Mouse (Mus musculus) MEL (cell line): Measurements from ENCODE around the gene Ssh1. TPM values are rescaled to one million over a fixed set of nuclear protein-coding genes. Genes with fewer than 3 reads are reported as not detected.

ENCODE experiments used
- DNase-seq: peaks from one replicate; pipeline ENCODE4 v3.0.0; 2011; ENCODE audit warnings: low read depth, low spot score
- H3K27ac ChIP-seq: 2 replicates; pipeline ENCODE4 v1.5.1; 2012; ENCODE audit warnings: low read depth, mild to moderate bottlenecking, control low read depth, low read length, moderate library complexity; ENCODE audit not compliant: control insufficient read depth
- H3K27me3 ChIP-seq, 2 experiments: fragments of 150-350 bp in 1 of 2; sonication (generic) in 1 of 2; 2 replicates each; pipeline ENCODE4 v1.6.1; 2012; ENCODE audit warnings: low read length in 2 of 2, mild to moderate bottlenecking in 2 of 2, improper control_type of control experiment in 1 of 2, moderate library complexity in 1 of 2; ENCODE audit not compliant: insufficient read depth in 2 of 2, control insufficient read depth in 1 of 2
- H3K36me3 ChIP-seq, 2 experiments: 2 replicates each; pipeline ENCODE4 v1.6.1; 2012 to 2014; ENCODE audit warnings: low read length in 2 of 2, improper control_type of control experiment in 1 of 2, inconsistent platforms in 1 of 2, mild to moderate bottlenecking in 1 of 2; ENCODE audit not compliant: insufficient read depth in 2 of 2, control insufficient read depth in 1 of 2
- H3K4me1 ChIP-seq, 2 experiments: fragments of 150-350 bp in 1 of 2; sonication (generic) in 1 of 2; 2 replicates each; pipeline ENCODE4 v1.6.1; 2012; ENCODE audit warnings: low read length in 2 of 2, improper control_type of control experiment in 1 of 2, mild to moderate bottlenecking in 1 of 2; ENCODE audit not compliant: insufficient read depth in 2 of 2, control insufficient read depth in 1 of 2
- H3K4me3 ChIP-seq, 2 experiments: fragments of 150-350 bp in 1 of 2; sonication (generic) in 1 of 2; 2 replicates each; pipeline ENCODE4 v1.5.1; 2012; ENCODE audit warnings: low read depth in 2 of 2, low read length in 2 of 2, mild to moderate bottlenecking in 2 of 2, moderate library complexity in 2 of 2, control low read depth in 1 of 2, improper control_type of control experiment in 1 of 2; ENCODE audit not compliant: control insufficient read depth in 1 of 2, insufficient read depth in 1 of 2
- H3K79me2 ChIP-seq: 2 replicates; pipeline ENCODE4 v1.6.1; 2012; ENCODE audit warnings: mild to moderate bottlenecking, low read length, moderate library complexity; ENCODE audit not compliant: control insufficient read depth, poor library complexity, insufficient read depth
- H3K9ac ChIP-seq: 2 replicates; pipeline ENCODE4 v1.6.1; 2012; ENCODE audit warnings: low read depth, mild to moderate bottlenecking, control low read depth, low read length, moderate library complexity; ENCODE audit not compliant: control insufficient read depth, poor library complexity, severe bottlenecking
- H3K9me3 ChIP-seq: fragments of 150-350 bp; sonication (generic); replicated peaks from 2 replicates; pipeline ENCODE4 v1.6.1; 2012; ENCODE audit warnings: mild to moderate bottlenecking, low read length, improper control_type of control experiment, moderate library complexity; ENCODE audit not compliant: insufficient read depth
- CTCF ChIP-seq, 3 experiments: IDR thresholded peaks in 2 of 3; conservative IDR thresholded peaks in 1 of 3; 2 replicates each; pipeline ENCODE4 v1.5.1; 2011 to 2012; ENCODE audit warnings: low read length in 3 of 3, low read depth in 2 of 3, mild to moderate bottlenecking in 2 of 3, improper control_type of control experiment in 1 of 3, inconsistent platforms in 1 of 3, mixed read lengths in 1 of 3, moderate library complexity in 1 of 3; ENCODE audit not compliant: control insufficient read depth in 1 of 3, insufficient read depth in 1 of 3, poor library complexity in 1 of 3, severe bottlenecking in 1 of 3
- ETS1 ChIP-seq: IDR thresholded peaks from 2 replicates; pipeline ENCODE4 v1.6.1; 2012; ENCODE audit warnings: low read depth, mild to moderate bottlenecking, inconsistent platforms, low read length, improper control_type of control experiment, moderate library complexity
- GABPA ChIP-seq: IDR thresholded peaks from 2 replicates; pipeline ENCODE4 v1.6.1; 2012; ENCODE audit warnings: low read depth, mild to moderate bottlenecking, inconsistent platforms, low read length, improper control_type of control experiment, moderate library complexity
- GATA1 ChIP-seq: IDR thresholded peaks from 2 replicates; pipeline ENCODE4 v1.6.1; 2011; ENCODE audit warnings: low read depth, low read length, improper control_type of control experiment
- KAT2A ChIP-seq: conservative IDR thresholded peaks from 2 replicates; pipeline ENCODE4 v1.6.1; 2012; ENCODE audit warnings: low read depth, low read length, improper control_type of control experiment, inconsistent platforms
- MAX ChIP-seq: IDR thresholded peaks from 2 replicates; pipeline ENCODE4 v1.6.1; 2011; ENCODE audit warnings: low read length, improper control_type of control experiment
- MEF2A ChIP-seq: IDR thresholded peaks from 2 replicates; pipeline ENCODE4 v1.6.1; 2014; ENCODE audit warnings: low read depth, mild to moderate bottlenecking, inconsistent platforms, low read length, improper control_type of control experiment; ENCODE audit not compliant: poor library complexity, insufficient replicate concordance, severe bottlenecking; ENCODE audit errors: extremely low read depth
- MXI1 ChIP-seq: IDR thresholded peaks from 2 replicates; pipeline ENCODE4 v1.6.1; 2011; ENCODE audit warnings: mild to moderate bottlenecking, low read depth, low read length, improper control_type of control experiment
- MYB ChIP-seq: IDR thresholded peaks from 2 replicates; pipeline ENCODE4 v1.6.1; 2011; ENCODE audit warnings: mild to moderate bottlenecking, low read depth, low read length, improper control_type of control experiment
- MYC ChIP-seq: IDR thresholded peaks from 2 replicates; pipeline ENCODE4 v1.6.1; 2011; ENCODE audit warnings: low read depth, mild to moderate bottlenecking, low read length, improper control_type of control experiment, moderate library complexity
- POLR2A ChIP-seq, 2 experiments: IDR thresholded peaks; 2 replicates each; pipeline ENCODE4 v1.6.1; 2011 to 2012; ENCODE audit warnings: low read length in 2 of 2, mild to moderate bottlenecking in 2 of 2, control low read depth in 1 of 2, improper control_type of control experiment in 1 of 2, low read depth in 1 of 2, moderate library complexity in 1 of 2; ENCODE audit not compliant: control insufficient read depth in 1 of 2, insufficient read depth in 1 of 2, poor library complexity in 1 of 2
- RAD21 ChIP-seq: IDR thresholded peaks from 2 replicates; pipeline ENCODE4 v1.6.1; 2011; ENCODE audit warnings: mild to moderate bottlenecking, low read depth, low read length, improper control_type of control experiment
- SMC3 ChIP-seq: IDR thresholded peaks from 2 replicates; pipeline ENCODE4 v1.6.1; 2011; ENCODE audit warnings: low read depth, low read length, improper control_type of control experiment
- TCF12 ChIP-seq: IDR thresholded peaks from 2 replicates; pipeline ENCODE4 v1.6.1; 2014; ENCODE audit warnings: low read depth, mild to moderate bottlenecking, inconsistent platforms, low read length, improper control_type of control experiment, moderate library complexity
- UBTF ChIP-seq: IDR thresholded peaks from 2 replicates; pipeline ENCODE4 v1.6.1; 2012; ENCODE audit warnings: low read depth, mild to moderate bottlenecking, inconsistent platforms, low read length, improper control_type of control experiment, moderate library complexity, borderline replicate concordance; ENCODE audit not compliant: insufficient read depth
- USF1 ChIP-seq: IDR thresholded peaks from 2 replicates; pipeline ENCODE4 v1.6.1; 2014; ENCODE audit warnings: low read depth, mild to moderate bottlenecking, inconsistent platforms, low read length, improper control_type of control experiment, moderate library complexity
- ZKSCAN1 ChIP-seq: IDR thresholded peaks from 2 replicates; pipeline ENCODE4 v1.6.1; 2012; ENCODE audit warnings: low read depth, mild to moderate bottlenecking, inconsistent platforms, low read length, improper control_type of control experiment, moderate library complexity
- ZMIZ1 ChIP-seq: IDR thresholded peaks from 2 replicates; pipeline ENCODE4 v1.6.1; 2012; ENCODE audit warnings: low read depth, mild to moderate bottlenecking, inconsistent platforms, low read length, improper control_type of control experiment, moderate library complexity
- polyA plus RNA-seq, 2 experiments: library from polyadenylated mRNA; stranded (reverse) in 1 of 2; unstranded in 1 of 2; fragments of >175 nt in 1 of 2; fragments of >200 nt in 1 of 2; gene quantifications; 2 replicates each; pipeline versions ENCODE4 v1.2.1 to v1.2.4; 2012; ENCODE audit warnings: low replicate concordance in 2 of 2, low read depth in 1 of 2; ENCODE audit not compliant: insufficient read length in 2 of 2, insufficient read depth in 1 of 2, missing spikeins in 1 of 2
- total RNA-seq: library from RNA; depleted of rRNA; stranded (reverse); fragments of 300-350 nt; gene quantifications from 2 replicates; pipeline ENCODE4 v1.2.3, GENCODE M21; 2012

The Ssh1 gene
- total and polyA plus RNA-seq, 3 experiments = 2.3 to 6.8 TPM; not detected in 1

DNA sequence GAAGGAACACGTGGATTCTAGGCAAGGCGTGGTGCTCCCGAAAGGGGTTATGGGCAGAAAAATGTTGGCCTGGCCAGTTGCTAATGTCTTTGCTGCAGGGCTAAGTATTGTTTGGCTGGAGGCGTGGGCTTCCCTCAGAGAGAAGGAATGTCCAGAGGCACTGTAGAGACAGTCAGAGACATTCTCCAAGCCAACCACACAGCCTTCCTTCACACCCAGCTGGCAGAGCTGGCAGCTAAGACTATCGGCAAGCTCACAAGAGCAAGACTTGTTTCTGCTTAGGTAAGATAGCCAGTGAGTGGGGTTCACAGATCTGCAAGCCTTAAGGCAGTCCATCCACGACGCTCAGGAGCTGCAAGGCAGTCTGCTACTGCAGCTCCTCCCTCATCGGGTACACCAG, 16.4 kb downstream of the Ssh1 start:
- Histone ChIP-seq H3K36me3 (peaks cover 0 to 13% of the 10 kb centered on the region in 2 experiments; a peak in 2 of 4 replicates), H3K9ac (no peak overlapping the region), H3K4me3 (no peak overlapping the region), H3K27me3 (no peaks in the 10 kb centered on the region), H3K79me2 (no peaks in the 10 kb centered on the region), H3K27ac (no peak overlapping the region), H3K9me3 (no peaks in the 10 kb centered on the region), H3K4me1 (peaks cover 13 to 32% of the 10 kb centered on the region in 2 experiments)
- no peak for DNase-seq
- no peak for TF ChIP-seq GABPA
- TF ChIP-seq CTCF (IDR thresholded peaks at IDR 0.05 in 2 of 3, conservative IDR thresholded peaks at IDR 0.05 in 1 of 3; ENCODE audit: control insufficient read depth in 1 of 3, insufficient read depth in 1 of 3, low read depth in 2 of 3, low read length in 3 of 3, poor library complexity in 1 of 3, severe bottlenecking in 1 of 3) = no peak
- TF ChIP-seq MYC = no peak
- no peak for TF ChIP-seq RAD21
- TF ChIP-seq POLR2A (IDR thresholded peaks at IDR 0.05; ENCODE audit: control insufficient read depth in 1 of 2, insufficient read depth in 1 of 2, low read depth in 1 of 2, low read length in 2 of 2, poor library complexity in 1 of 2) = no peak
- TF ChIP-seq MXI1 = no peak
- TF ChIP-seq ZMIZ1 = no peak
- TF ChIP-seq MEF2A = no peak
- no peak for TF ChIP-seq TCF12
- no peak for TF ChIP-seq ZKSCAN1
- TF ChIP-seq ETS1 = no peak
- no peak for TF ChIP-seq MYB

DNA sequence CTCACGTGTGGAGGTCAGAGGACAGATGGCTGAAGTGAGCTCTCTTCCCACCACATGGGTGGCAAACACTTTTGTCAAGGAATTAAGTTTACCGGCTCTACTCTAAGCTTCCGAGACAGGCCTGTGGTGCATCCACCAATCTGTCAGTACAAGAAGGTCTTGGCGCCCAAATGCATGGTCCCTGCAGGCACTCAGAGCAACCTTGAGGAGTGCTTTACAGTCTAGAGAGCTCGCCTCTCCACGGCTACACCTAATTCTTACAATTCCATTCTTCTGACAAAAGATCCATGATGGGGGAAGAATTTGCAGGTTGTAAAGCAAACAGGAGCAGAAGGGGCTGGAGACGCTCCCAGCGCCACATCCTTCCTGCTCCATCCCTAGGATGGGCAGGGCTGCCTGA, 17.1 kb downstream of the Ssh1 start:
- TF ChIP-seq GATA1 (no peak), MAX (no peak), USF1 (no peak), UBTF (no peak), SMC3 (no peak), RAD21 (no peak), ZMIZ1 (no peak), MYC (no peak), KAT2A (no peak), MEF2A (no peak)
- Histone ChIP-seq H3K4me3 (no peak overlapping the region), H3K4me1 (peaks cover 13 to 33% of the 10 kb centered on the region in 2 experiments), H3K36me3 (peaks cover 0 to 13% of the 10 kb centered on the region in 2 experiments; a peak in 2 of 4 replicates), H3K9me3 (no peaks in the 10 kb centered on the region), H3K9ac (no peak overlapping the region), H3K27ac (no peak overlapping the region), H3K79me2 (no peaks in the 10 kb centered on the region), H3K27me3 (no peaks in the 10 kb centered on the region)
- no peak for DNase-seq
